Mouse (Mus musculus) heart, postnatal 14 days (tissue): Measurements from ENCODE around the gene Dek. TPM values are rescaled to one million over a fixed set of nuclear protein-coding genes. Genes with fewer than 3 reads are reported as not detected.
A peak's percentile ranks its signal among the peaks of the same experiment; 100 is the strongest.

ENCODE experiments used
- DNase-seq, 2 experiments: peaks; one replicate each; pipeline ENCODE4 v3.0.0; 2021 to 2022
- intact Hi-C: fragments of 180-260 bp; cut with DNase I; formaldehyde crosslinking; loops from one replicate; pipeline ENCODE4 v1.15.1; 2025
- long read RNA-seq, 2 experiments: library from polyadenylated mRNA; stranded (forward); transcript quantifications; one replicate each; pipeline ENCODE4 v2.0.0; 2021
- total RNA-seq, 2 experiments: library from RNA; stranded (reverse); gene quantifications; 2 replicates each; pipeline ENCODE4 v1.2.3; 2021

Gene Dek
- total RNA-seq, result 10 to 100 TPM; 38.3 to 41.2 TPM
- long read RNA-seq, experiment 1, transcript Dek-201 (11 exons, 2,556 nt), result major isoform, 61 of 108 reads
- long read RNA-seq, experiment 1, partial matches to known transcripts, result 43 of 108 reads
- long read RNA-seq, experiment 1, other reads (novel, unspliced or antisense), result 4 of 108 reads
- long read RNA-seq, experiment 2, transcript Dek-201 (11 exons, 2,556 nt), result major isoform, 58 of 85 reads
- long read RNA-seq, experiment 2, partial matches to known transcripts, result 3 of 85 reads
- long read RNA-seq, experiment 2, other reads (novel, unspliced or antisense), result 24 of 85 reads

DNA sequence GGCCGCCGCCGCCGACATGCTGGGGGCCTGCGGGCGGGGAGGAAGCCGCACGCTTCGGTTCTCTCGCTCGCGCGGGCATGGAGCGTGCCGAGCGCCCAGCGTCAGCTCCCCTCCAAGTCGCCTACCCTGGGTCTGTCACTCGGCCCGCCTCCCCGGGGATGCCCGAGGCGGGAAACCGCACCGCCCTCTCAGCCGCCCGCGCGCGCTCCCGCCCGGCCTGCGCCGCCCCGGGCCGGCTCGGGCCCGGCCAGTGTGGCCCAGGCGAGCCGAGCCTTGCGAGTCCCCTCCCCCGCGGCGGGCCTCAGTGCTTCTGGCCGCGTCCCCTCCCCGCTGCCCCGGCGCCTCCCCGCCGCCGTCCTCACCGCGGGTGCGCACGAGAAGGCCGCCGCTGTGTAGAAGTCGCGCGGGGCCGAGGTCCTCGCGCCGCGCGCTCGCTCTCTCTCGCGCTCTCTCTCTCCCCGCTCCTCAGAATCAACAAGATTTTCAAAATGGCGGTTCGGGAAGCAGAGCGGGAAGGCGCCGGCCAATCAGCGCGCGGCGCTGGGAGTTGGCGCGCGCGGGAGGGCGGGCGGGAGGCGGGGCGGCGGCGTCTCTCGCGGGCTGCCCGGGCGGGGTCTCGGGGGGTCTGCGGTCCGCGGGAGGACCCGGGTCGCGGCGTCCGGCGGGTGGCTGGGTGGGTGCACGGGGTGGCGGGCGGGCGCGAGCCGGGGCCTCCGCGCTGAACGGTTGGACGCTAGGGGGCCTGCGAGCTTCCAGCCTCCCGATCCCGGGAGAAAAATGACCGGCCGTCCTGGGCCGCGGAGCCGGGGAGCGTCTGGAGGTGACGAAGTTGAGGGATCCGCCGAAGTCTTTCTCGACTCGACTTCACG lies at the start of gene Dek:
TSS of gene Dek (minus strand) at position 491 of the 869 bp plus-strand sequence.
- peak; percentile 85 to 88 for DNase-seq
- intact Hi-C loops, result no loop called here

- intact Hi-C loops, result loop anchor here (5.0 kb wide), 2 partner anchors 37 to 1307 kb away; no protein-coding TSS in a partner anchor
- no peak for DNase-seq
These were observed 48.9 kb upstream of the Dek start for GRCm38 (mm10) chr13:47154866-47155265.

- intact Hi-C loops, result loop anchor here (5.0 kb wide), 1 partner anchor 1309 kb away; no protein-coding TSS in a partner anchor
- no peak for DNase-seq
These were observed 47.2 kb upstream of the Dek start for GRCm38 (mm10) chr13:47153206-47153605.

GRCm38 (mm10) chr13:47152390-47152789 lies 46.4 kb upstream of the Dek start:
- peak; percentile 10 to 51 for DNase-seq
- intact Hi-C loops, result loop anchor here (1.0 to 5.0 kb wide), 2 partner anchors 136 to 1310 kb away; no protein-coding TSS in a partner anchor

DNA sequence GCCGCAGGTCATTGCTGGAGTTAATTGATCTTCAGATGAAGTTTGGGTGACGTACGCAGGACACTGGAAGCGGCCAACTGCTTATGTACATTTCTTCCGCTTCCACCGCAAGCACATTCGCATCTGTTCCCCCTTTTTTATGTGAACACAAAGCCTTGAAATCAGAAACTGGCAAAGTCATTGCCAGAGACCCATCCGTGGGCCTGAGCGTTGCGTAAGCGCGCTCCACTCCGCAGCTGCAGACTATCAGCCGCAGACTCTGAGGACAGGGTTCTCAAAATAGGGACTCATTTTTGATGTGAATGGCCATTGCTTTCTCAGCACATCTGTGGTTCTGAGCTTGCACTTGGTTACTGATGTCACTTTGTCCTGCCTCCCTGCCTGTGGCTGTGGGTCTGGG lies 45.1 kb upstream of the Dek start:
- DNase-seq, result no peak
- intact Hi-C loops, result loop anchor here (5.0 kb wide), 1 partner anchor 1311 kb away; no protein-coding TSS in a partner anchor

GRCm38 (mm10) chr13:47149993-47150392 lies 44.0 kb upstream of the Dek start:
- DNase-seq, result no peak
- intact Hi-C loops, result loop anchor here (5.0 kb wide), 1 partner anchor 1312 kb away; no protein-coding TSS in a partner anchor

GRCm38 (mm10) chr13:47148573-47148972 lies 42.6 kb upstream of the Dek start:
- intact Hi-C loops, result no loop called here
- peak in 1 of 2 experiments; percentile 16 for DNase-seq

DNA sequence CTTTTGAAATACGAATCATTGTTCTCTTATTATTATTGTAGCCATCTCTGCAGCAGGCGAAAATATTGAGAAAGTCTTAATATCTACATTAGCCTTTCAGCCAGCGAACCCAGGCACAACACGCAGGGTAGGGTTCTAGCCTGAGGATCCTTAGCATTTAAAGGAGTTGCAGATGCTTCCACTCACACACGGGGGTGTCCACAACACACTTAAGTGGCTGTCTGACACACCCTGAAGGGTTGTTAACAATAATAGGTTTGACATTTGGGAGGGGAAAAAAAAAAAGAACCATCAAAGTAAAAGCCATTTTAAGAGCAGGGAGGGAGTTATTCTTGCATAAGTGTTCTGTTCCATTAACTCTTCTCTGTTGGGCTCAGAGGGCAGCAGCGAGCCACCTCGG lies 40.4 kb upstream of the Dek start:
- no peak for DNase-seq
- intact Hi-C loops, result no loop called here

DNA sequence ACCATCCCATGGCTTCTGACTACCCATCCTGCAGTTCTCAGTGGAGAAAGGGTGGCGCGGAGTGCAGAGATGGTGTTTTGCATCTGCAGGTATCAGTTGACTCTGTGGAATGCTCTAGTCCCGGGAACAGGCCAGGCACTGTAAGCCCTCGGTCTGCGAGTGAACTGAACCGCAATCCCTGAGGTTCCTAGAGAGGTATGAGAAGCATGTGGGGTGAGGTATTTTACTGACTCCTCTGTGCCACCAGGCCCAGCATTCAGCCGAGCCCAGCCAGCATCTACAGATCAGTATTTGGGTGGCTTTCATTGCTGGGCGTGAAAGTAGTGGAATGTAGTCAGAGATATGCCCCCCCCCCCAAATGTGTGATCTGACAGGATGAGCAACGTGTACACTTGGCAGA lies 39.9 kb upstream of the Dek start:
- intact Hi-C loops, result no loop called here
- no peak for DNase-seq

DNA sequence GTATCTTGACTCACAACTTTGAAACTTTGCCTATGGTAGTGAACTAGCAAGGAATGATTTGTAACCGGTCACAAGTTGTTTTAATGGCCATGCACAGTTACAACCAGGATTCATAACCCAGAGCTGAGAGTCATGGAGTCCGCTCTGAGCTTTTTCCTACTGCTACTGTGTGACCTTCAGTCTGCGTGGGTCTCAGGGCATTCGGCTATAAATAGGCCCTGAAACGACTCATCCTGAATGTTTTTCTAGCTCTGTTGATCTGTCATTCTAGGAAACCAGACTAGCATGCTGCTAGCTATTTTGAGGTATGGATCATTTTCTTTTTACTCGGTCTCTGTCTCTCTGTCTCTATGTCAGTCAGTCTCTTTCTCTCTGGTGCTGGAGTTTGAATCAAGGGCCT lies 36.8 kb upstream of the Dek start:
- intact Hi-C loops, result no loop called here

GRCm38 (mm10) chr13:47135741-47136140 lies 29.7 kb upstream of the Dek start:
- no peak for DNase-seq
- intact Hi-C loops, result no loop called here

More for the DNA sequence above, 36.8 kb upstream of the Dek start:
- no peak for DNase-seq

GRCm38 (mm10) chr13:47134836-47135235 lies 28.8 kb upstream of the Dek start:
- no peak for DNase-seq
- intact Hi-C loops, result no loop called here

DNA sequence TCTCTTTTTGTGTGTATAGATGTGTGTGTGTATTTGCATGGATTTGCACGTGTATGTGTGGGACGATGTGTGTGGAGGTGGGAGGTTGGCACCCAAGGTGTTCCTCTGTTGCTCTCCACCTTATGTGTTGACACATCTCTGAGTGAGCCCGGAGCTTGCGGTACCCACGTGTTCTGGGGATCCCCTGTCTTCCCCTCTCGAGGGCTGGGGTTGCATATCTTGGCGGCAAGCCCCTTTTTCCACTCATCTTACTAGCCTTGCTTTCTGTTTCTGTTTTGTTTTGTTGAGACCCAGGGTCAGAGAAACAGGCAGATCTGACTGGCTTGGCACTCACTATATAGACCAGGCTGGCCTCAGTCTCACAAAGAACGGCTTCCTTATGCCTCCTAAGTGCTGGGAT lies 27.1 kb upstream of the Dek start:
- intact Hi-C loops, result no loop called here
- DNase-seq, result no peak

GRCm38 (mm10) chr13:47129090-47129489 lies 23.1 kb upstream of the Dek start:
- no peak for DNase-seq
- intact Hi-C loops, result no loop called here

DNA sequence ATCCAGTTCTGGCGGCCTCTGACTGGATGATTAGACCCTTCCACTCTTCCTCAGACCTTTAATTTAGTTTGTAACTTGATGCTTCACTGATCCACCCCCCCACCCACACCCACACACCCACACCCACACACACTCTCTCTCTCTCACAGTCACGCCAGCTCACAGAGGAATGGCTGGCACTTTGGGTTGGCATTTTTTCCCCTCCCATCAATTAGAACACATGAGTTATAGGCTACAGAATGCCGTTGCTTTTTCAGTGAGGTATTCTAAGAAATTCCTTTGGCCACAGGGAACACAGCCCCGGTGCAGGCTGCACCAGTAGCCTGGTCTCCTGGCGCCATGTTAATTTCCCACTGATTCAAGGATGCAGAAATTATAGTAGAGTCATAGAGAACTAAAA lies 19.6 kb upstream of the Dek start:
- no peak for DNase-seq
- intact Hi-C loops, result no loop called here

DNA sequence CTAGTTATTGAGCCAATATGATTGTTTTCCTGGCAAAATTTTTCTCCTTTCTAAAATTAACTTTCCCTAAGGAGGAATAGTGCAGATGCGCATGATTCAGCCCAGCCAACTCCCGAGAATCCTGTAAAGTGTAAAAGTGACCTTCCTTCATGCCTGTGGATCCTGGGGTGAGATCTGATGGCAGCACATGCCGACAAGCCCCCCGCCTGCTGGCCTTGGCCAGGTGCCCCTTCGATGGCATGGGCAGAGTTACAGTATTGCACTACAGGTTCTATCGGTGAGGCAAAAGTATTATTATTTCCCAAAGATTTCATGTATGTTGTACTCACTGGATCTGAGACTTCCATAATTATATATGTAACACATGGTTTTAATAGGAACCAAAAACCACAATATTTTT lies 19.0 kb upstream of the Dek start:
- intact Hi-C loops, result no loop called here
- no peak for DNase-seq

DNA sequence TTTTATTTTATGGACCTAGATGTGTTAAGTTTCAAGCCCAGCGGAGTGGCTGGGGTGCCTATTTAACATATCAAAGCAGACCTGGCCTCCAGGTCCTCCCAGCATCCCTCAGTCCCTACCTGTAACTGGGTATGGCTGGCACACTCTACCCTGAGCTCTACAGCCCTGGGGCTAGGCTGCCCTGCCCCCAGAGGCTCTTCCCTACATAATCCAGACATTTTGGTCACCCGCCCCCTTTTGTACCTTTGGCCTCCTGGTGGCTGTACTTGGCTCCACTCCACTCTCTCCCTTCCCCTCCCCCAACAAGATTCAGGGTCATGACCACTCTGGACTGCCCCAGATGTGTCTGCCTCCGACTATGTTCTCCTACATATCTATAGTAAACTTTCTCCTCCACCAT lies 18.4 kb upstream of the Dek start:
- intact Hi-C loops, result no loop called here
- DNase-seq, result no peak

DNA sequence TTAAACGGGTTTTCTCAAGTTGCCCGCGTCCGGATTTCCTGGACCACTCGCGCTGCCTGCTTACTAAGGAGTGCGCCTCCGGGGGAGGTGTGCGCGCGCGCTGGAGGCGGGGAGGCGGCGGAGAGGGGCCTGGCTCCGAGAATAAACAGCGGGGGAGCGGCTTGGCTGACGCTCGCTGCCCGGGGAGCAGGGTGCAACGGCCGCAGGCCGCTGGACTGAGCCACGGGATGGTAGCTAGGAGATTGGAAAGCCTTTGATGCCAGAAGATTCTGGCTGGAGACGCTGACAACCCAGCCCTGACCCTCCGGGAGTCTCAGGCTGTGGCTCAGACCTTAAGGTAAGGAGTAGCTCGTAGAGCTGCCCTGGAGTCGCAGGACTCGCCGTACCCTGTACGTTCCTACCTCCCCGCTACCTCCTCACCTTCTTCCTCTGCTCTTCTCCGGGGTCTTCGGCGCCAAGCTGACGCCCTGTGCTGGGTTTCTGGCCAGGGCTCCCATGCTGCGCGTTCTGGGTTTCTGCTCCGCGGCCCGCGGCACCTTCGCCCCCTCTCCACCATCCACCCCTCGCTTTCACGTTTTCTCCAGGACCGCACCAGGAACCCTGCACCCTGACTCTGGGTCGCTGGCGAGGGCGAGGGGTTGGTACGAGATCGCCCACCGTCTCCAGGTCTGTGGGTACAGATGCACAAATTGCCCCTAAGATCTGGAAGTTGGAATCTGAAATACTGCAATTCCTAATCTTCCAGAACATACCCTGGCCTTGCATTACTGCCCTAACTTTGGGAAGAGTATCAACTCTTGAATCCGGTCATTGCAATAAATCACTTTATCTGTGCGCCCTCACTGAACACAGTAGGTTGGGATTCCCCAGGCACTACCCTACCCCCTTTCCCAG lies 16.8 kb upstream of the Dek start, which contains the start of gene Rnf144b:
TSS of gene Rnf144b (plus strand) at position 120 of the 894 bp plus-strand sequence.
- peak; percentile 58 to 59 for DNase-seq
- intact Hi-C loops, result no loop called here

DNA sequence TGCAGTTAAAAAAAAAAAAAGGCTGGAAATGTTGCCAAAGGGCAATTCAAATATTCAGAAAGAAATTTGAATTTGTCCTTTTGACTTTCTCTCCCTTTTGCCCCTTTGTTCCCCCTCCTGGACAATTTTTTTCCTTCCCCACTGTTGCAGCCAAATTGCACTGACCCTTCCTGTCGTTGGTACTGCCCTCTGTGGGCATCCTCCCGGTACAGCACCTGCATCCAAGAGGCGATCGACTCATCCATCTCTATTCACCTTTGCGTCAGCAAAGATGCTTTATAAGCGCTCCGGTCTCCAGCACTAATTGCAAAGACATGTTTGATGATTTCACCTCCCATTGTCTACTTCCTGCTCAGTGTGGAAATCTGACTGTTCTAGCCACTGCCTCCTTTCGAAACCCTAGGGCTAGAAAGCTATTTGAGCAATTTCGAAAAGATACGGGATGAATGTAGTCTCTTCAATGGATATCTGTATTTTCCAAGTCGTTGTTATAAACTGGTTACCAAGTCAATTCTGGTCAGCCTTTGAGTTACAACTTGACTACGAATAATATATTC lies 15.4 kb upstream of the Dek start:
- intact Hi-C loops, result no loop called here

DNA sequence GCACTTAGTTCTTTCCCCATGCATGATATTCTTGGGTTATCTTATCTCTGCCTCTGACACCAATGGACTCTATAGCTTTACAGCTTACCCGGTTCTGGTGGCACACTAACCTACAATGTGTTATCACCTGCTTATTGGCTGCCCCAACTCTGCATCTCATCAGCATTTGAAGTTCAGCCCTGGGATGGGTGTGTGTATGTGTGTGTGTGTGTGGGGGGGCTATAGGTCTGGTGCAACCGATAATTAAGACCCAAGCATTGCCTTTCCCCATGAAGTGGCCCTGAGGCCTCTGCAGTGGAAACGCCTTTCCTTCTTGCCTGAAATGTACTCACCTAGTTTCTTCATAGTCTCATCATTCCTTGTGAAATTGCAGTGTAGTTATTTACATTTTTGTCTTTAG lies 10.0 kb upstream of the Dek start:
- intact Hi-C loops, result no loop called here
- DNase-seq, result no peak

More for the DNA sequence above, 15.4 kb upstream of the Dek start:
- no peak for DNase-seq
